Mouse (Mus musculus) midbrain, embryonic 15.5 days (tissue): ENCODE results near the gene Wfikkn2. TPM values are rescaled to one million over a fixed set of nuclear protein-coding genes. Genes with fewer than 3 reads are reported as not detected.
A peak's percentile ranks its signal among the peaks of the same experiment; 100 is the strongest.
"Not testable (repeated sequence)": the region's sequence is repeated elsewhere in the genome, so short reads cannot be mapped to it uniquely, and the experiment has no call there.

Source experiments
- ATAC-seq: fragments of 200-750 bp; cut with Nextera tagmentation; replicated peaks from 2 replicates; pipeline ENCODE4 v1.8.0; 2017; ENCODE audit warnings: moderate TSS enrichment
- H3K27ac ChIP-seq: fragments of 300-500 bp; sonication (generic); 2 replicates; pipeline ENCODE4 v1.5.1; 2015; ENCODE audit warnings: mild to moderate bottlenecking, inconsistent platforms
- H3K27me3 ChIP-seq: fragments of 300-500 bp; sonication (generic); replicated peaks from 2 replicates; pipeline ENCODE4 v1.6.1; 2015; ENCODE audit warnings: inconsistent platforms
- H3K36me3 ChIP-seq: fragments of 300-500 bp; sonication (generic); replicated peaks from 2 replicates; pipeline ENCODE4 v1.6.1; 2015; ENCODE audit warnings: inconsistent platforms
- H3K4me1 ChIP-seq: fragments of 300-500 bp; sonication (generic); 2 replicates; pipeline ENCODE4 v1.6.1; 2015; ENCODE audit warnings: inconsistent platforms
- H3K4me2 ChIP-seq: fragments of 300-500 bp; sonication (generic); 2 replicates; pipeline ENCODE4 v1.6.1; 2015; ENCODE audit warnings: inconsistent platforms, mild to moderate bottlenecking, moderate library complexity
- H3K4me3 ChIP-seq: fragments of 300-500 bp; sonication (generic); 2 replicates; pipeline ENCODE4 v1.5.1; 2015; ENCODE audit warnings: mild to moderate bottlenecking, inconsistent platforms
- H3K9ac ChIP-seq: fragments of 300-500 bp; sonication (generic); 2 replicates; pipeline ENCODE4 v1.6.1; 2015; ENCODE audit warnings: mild to moderate bottlenecking, inconsistent platforms
- H3K9me3 ChIP-seq: fragments of 300-500 bp; sonication (generic); 2 replicates; pipeline ENCODE4 v1.6.1; 2016; ENCODE audit warnings: inconsistent platforms
- WGBS: fragments of 180-500 bp; shearing (Covaris S2); methylation state at CpG from one replicate; pipeline ENCODE4 v1.1.7; 2015; ENCODE audit warnings: mixed read lengths; 5-methylcytosine and 5-hydroxymethylcytosine counted together
- polyA plus RNA-seq: library from polyadenylated mRNA; unstranded; fragments of >200 nt; fragmentation: Nextera tagmentation; extraction: Ambion mirVana; gene quantifications from 2 replicates; pipeline ENCODE4 v1.2.1, GENCODE M21; 2015

Gene Wfikkn2
- polyA plus RNA-seq, 1 experiment from 2014 or later: 5.6 TPM

- WGBS: 85% methylated on average over 7 of the region's 7 CpGs
- no peaks in the 10 kb centered on the region for H3K27me3 ChIP-seq
- no peaks in the 10 kb centered on the region for H3K9me3 ChIP-seq
- no peak overlapping the region for H3K27ac ChIP-seq
- no peak overlapping the region for H3K4me2 ChIP-seq
- no peak for ATAC-seq
- no peak overlapping the region for H3K9ac ChIP-seq
- no peaks in the 10 kb centered on the region for H3K36me3 ChIP-seq
- H3K4me3 ChIP-seq: no peak overlapping the region
- peaks cover 13% of the 10 kb centered on the region for H3K4me1 ChIP-seq
These were observed 29.4 kb upstream of the Wfikkn2 start for GRCm38 (mm10) chr11:94275226-94275625.

GRCm38 (mm10) chr11:94274206-94274867, 28.5 kb upstream of the Wfikkn2 start:
- no peak overlapping the region for H3K9ac ChIP-seq
- H3K4me3 ChIP-seq: no peak overlapping the region
- no peaks in the 10 kb centered on the region for H3K27me3 ChIP-seq
- 92% methylated on average over 10 of the region's 10 CpGs for WGBS
- H3K9me3 ChIP-seq: no peaks in the 10 kb centered on the region
- no peak for ATAC-seq
- no peak overlapping the region for H3K4me2 ChIP-seq
- peaks cover 9% of the 10 kb centered on the region for H3K4me1 ChIP-seq
- H3K36me3 ChIP-seq: no peaks in the 10 kb centered on the region
- no peak overlapping the region for H3K27ac ChIP-seq

GRCm38 (mm10) chr11:94272960-94273927, 27.4 kb upstream of the Wfikkn2 start:
- WGBS: 90% methylated on average over 21 of the region's 21 CpGs
- H3K4me1 ChIP-seq: peaks cover 9% of the 10 kb centered on the region

GRCm38 (mm10) chr11:94271015-94271414, 25.2 kb upstream of the Wfikkn2 start:
- ATAC-seq: no peak
- Histone ChIP-seq H3K9ac (no peak overlapping the region), H3K4me2 (no peak overlapping the region), H3K4me1 (no peaks in the 10 kb centered on the region), H3K4me3 (no peak overlapping the region), H3K36me3 (no peaks in the 10 kb centered on the region), H3K27ac (no peak overlapping the region), H3K9me3 (no peaks in the 10 kb centered on the region), H3K27me3 (no peaks in the 10 kb centered on the region)
- WGBS: 82% methylated on average over 2 of the region's 2 CpGs

More at GRCm38 (mm10) chr11:94272960-94273927, 27.4 kb upstream of the Wfikkn2 start:
- ATAC-seq: no peak
- Histone ChIP-seq H3K9me3 (no peaks in the 10 kb centered on the region), H3K27ac (no peak overlapping the region), H3K4me2 (no peak overlapping the region), H3K9ac (no peak overlapping the region), H3K27me3 (no peaks in the 10 kb centered on the region), H3K4me3 (no peak overlapping the region), H3K36me3 (no peaks in the 10 kb centered on the region)

- Histone ChIP-seq H3K36me3 (no peaks in the 10 kb centered on the region), H3K9ac (no peak overlapping the region), H3K4me3 (no peak overlapping the region), H3K9me3 (no peaks in the 10 kb centered on the region), H3K4me1 (peaks cover 7% of the 10 kb centered on the region), H3K4me2 (no peak overlapping the region), H3K27ac (no peak overlapping the region), H3K27me3 (no peaks in the 10 kb centered on the region)
- ATAC-seq: no peak
- 92% methylated on average over 7 of the region's 7 CpGs for WGBS
These were observed 24.1 kb upstream of the Wfikkn2 start for GRCm38 (mm10) chr11:94269906-94270305.

GRCm38 (mm10) chr11:94268761-94269160, 23.0 kb upstream of the Wfikkn2 start:
- no peaks in the 10 kb centered on the region for H3K9me3 ChIP-seq
- peaks cover 7% of the 10 kb centered on the region for H3K4me1 ChIP-seq
- no peak overlapping the region for H3K27ac ChIP-seq
- ATAC-seq: no peak
- H3K4me2 ChIP-seq: no peak overlapping the region
- no peaks in the 10 kb centered on the region for H3K27me3 ChIP-seq
- no peak overlapping the region for H3K4me3 ChIP-seq
- H3K9ac ChIP-seq: no peak overlapping the region
- H3K36me3 ChIP-seq: no peaks in the 10 kb centered on the region

GRCm38 (mm10) chr11:94266155-94266554, 20.4 kb upstream of the Wfikkn2 start:
- not testable (repeated sequence) for H3K4me3 ChIP-seq, H3K4me2 ChIP-seq, H3K36me3 ChIP-seq, H3K9ac ChIP-seq, H3K9me3 ChIP-seq, ATAC-seq, H3K27ac ChIP-seq, H3K27me3 ChIP-seq, H3K4me1 ChIP-seq
- WGBS: 79% methylated on average over 3 of the region's 3 CpGs

- 1% methylated on average over 18 of the region's 18 CpGs for WGBS
- peak; percentile 66 for ATAC-seq
- H3K9ac ChIP-seq: peak overlapping the region; percentile 34; the same call in 1 of the 2 replicates
- H3K27me3 ChIP-seq: no peaks in the 10 kb centered on the region
- H3K27ac ChIP-seq: peak overlapping the region; percentile 51
- H3K4me2 ChIP-seq: peak overlapping the region; percentile 61
- H3K4me3 ChIP-seq: peak overlapping the region; percentile 31
- no peaks in the 10 kb centered on the region for H3K9me3 ChIP-seq
- H3K4me1 ChIP-seq: peaks cover 7% of the 10 kb centered on the region
- H3K36me3 ChIP-seq: no peaks in the 10 kb centered on the region
These were observed 19.5 kb upstream of the Wfikkn2 start for GRCm38 (mm10) chr11:94265134-94265785.

GRCm38 (mm10) chr11:94261585-94262370, 16.0 kb upstream of the Wfikkn2 start:
- H3K27me3 ChIP-seq: no peaks in the 10 kb centered on the region
- peaks cover 7% of the 10 kb centered on the region for H3K4me1 ChIP-seq
- H3K4me2 ChIP-seq: no peak overlapping the region
- H3K4me3 ChIP-seq: no peak overlapping the region
- H3K9ac ChIP-seq: no peak overlapping the region
- no peaks in the 10 kb centered on the region for H3K9me3 ChIP-seq
- no peaks in the 10 kb centered on the region for H3K36me3 ChIP-seq
- 65% methylated on average over 6 of the region's 6 CpGs for WGBS
- no peak for ATAC-seq
- no peak overlapping the region for H3K27ac ChIP-seq

GRCm38 (mm10) chr11:94259814-94260213, 14.0 kb upstream of the Wfikkn2 start:
- no peaks in the 10 kb centered on the region for H3K27me3 ChIP-seq
- H3K9ac ChIP-seq: no peak overlapping the region
- no peak overlapping the region for H3K4me2 ChIP-seq
- no peak overlapping the region for H3K4me3 ChIP-seq
- no peaks in the 10 kb centered on the region for H3K36me3 ChIP-seq
- no peak for ATAC-seq
- no peaks in the 10 kb centered on the region for H3K9me3 ChIP-seq
- H3K27ac ChIP-seq: no peak overlapping the region
- 0 out of 2 replicates have a peak, but pooled peaks cover 3% of the 10 kb centered on the region for H3K4me1 ChIP-seq
- WGBS: 61% methylated on average over 4 of the region's 4 CpGs

- no peak for ATAC-seq
- 67% methylated on average over 14 of the region's 14 CpGs for WGBS
These were observed 12.2 kb upstream of the Wfikkn2 start for GRCm38 (mm10) chr11:94257987-94258386.

More at GRCm38 (mm10) chr11:94257987-94258386, 12.2 kb upstream of the Wfikkn2 start:
- Histone ChIP-seq H3K27ac (no peak overlapping the region), H3K36me3 (no peaks in the 10 kb centered on the region), H3K4me2 (no peak overlapping the region), H3K4me3 (no peak overlapping the region), H3K4me1 (0 out of 2 replicates have a peak, but pooled peaks cover 3% of the 10 kb centered on the region), H3K9me3 (no peaks in the 10 kb centered on the region), H3K9ac (no peak overlapping the region), H3K27me3 (no peaks in the 10 kb centered on the region)
